In genomic region chr19:5448354-5449150, GRCm38 (mm10) we compare ENCODE assay signal across 8 mouse cellular contexts. TPM values are rescaled to one million over a fixed set of nuclear protein-coding genes. Genes with fewer than 3 reads are reported as not detected.
DNase-seq lines count a peak whose midpoint lies in the region; ATAC-seq and TF ChIP-seq lines count a peak whose summit lies in the region.

No protein-coding gene starts in this region.

- H3K4me1 ChIP-seq in heart, embryonic 13.5 days = peaks cover 23% of the 10 kb centered on the region
- H3K4me1 ChIP-seq in MEL (ENCODE audit: control insufficient read depth in 1 of 2, insufficient read depth in 2 of 2, low read length in 2 of 2) = peaks cover 0 to 25% of the 10 kb centered on the region in 2 experiments; a peak in 3 of 4 replicates
- peaks cover 16% of the 10 kb centered on the region for H3K4me1 ChIP-seq in forebrain, embryonic 16.5 days (replicated peaks; ENCODE audit: control insufficient read depth, insufficient read depth, low read length)
- peaks cover 23% of the 10 kb centered on the region for H3K4me1 ChIP-seq in liver, embryonic 12.5 days
- peaks cover 15% of the 10 kb centered on the region for H3K4me1 ChIP-seq in olfactory bulb, adult 2 months (ENCODE audit: control insufficient read depth, insufficient read depth, low read length)

- H3K27ac ChIP-seq in heart, embryonic 13.5 days (replicated peaks) = no peak overlapping the region
- H3K27ac ChIP-seq in MEL (ENCODE audit: control insufficient read depth, low read depth, low read length) = peak overlapping the region; percentile 20; the same call in 1 of the 2 replicates
- H3K27ac ChIP-seq in forebrain, embryonic 16.5 days (ENCODE audit: low read length) = no peak overlapping the region
- no peak overlapping the region for H3K27ac ChIP-seq in liver, embryonic 12.5 days
- no peak overlapping the region for H3K27ac ChIP-seq in olfactory bulb, adult 2 months (ENCODE audit: insufficient read depth, low read depth, low read length)

- peaks cover 6% of the 10 kb centered on the region; the same call in 1 of the 2 replicates for H3K79me2 ChIP-seq in MEL (ENCODE audit: control insufficient read depth, insufficient read depth, low read length, poor library complexity)

- H3K36me3 ChIP-seq in heart, embryonic 13.5 days = peaks cover 4% of the 10 kb centered on the region
- H3K36me3 ChIP-seq in MEL (ENCODE audit: control insufficient read depth in 1 of 2, insufficient read depth in 2 of 2, low read length in 2 of 2) = peaks cover 0 to 4% of the 10 kb centered on the region in 2 experiments; a peak in 2 of 4 replicates
- H3K36me3 ChIP-seq in forebrain, embryonic 16.5 days (ENCODE audit: control insufficient read depth, insufficient read depth) = no peaks in the 10 kb centered on the region
- H3K36me3 ChIP-seq in liver, embryonic 12.5 days = peaks cover under 1% of the 10 kb centered on the region; the same call in 1 of the 2 replicates

- no peaks in the 10 kb centered on the region for H3K9me3 ChIP-seq in heart, embryonic 13.5 days
- no peaks in the 10 kb centered on the region for H3K9me3 ChIP-seq in MEL (replicated peaks; ENCODE audit: insufficient read depth, low read length)
- H3K9me3 ChIP-seq in forebrain, embryonic 16.5 days (ENCODE audit: control insufficient read depth, low read length) = no peaks in the 10 kb centered on the region
- no peaks in the 10 kb centered on the region for H3K9me3 ChIP-seq in liver, embryonic 12.5 days (replicated peaks)

- 6% methylated on average over 36 of the region's 36 CpGs for WGBS in heart, embryonic 13.5 days
- 8% methylated on average over 36 of the region's 36 CpGs for WGBS in forebrain, embryonic 16.5 days
- WGBS in liver, embryonic 12.5 days (ENCODE audit: insufficient replicate concordance) = 6% methylated on average over 36 of the region's 36 CpGs
- 8% methylated on average over 36 of the region's 36 CpGs for WGBS in olfactory bulb, adult 2 months

- TF ChIP-seq CTCF in MEL (IDR thresholded peaks at IDR 0.05 in 2 of 3, conservative IDR thresholded peaks at IDR 0.05 in 1 of 3; ENCODE audit: control insufficient read depth in 1 of 3, insufficient read depth in 1 of 3, low read depth in 2 of 3, low read length in 3 of 3, poor library complexity in 1 of 3, severe bottlenecking in 1 of 3) = no peak
- TF ChIP-seq CTCF in olfactory bulb, adult 2 months (IDR thresholded peaks at IDR 0.05; ENCODE audit: insufficient read depth, low read depth, low read length) = no peak

- H3K4me2 ChIP-seq in heart, embryonic 13.5 days = peak overlapping the region; percentile 94
- H3K4me2 ChIP-seq in forebrain, embryonic 16.5 days (ENCODE audit: low read length) = peak overlapping the region; percentile 96
- H3K4me2 ChIP-seq in liver, embryonic 12.5 days = peak overlapping the region; percentile 90

- TF ChIP-seq RAD21 in MEL (IDR thresholded peaks at IDR 0.05; ENCODE audit: low read depth, low read length) = no peak

- no peak for TF ChIP-seq POLR2A in MEL (IDR thresholded peaks at IDR 0.05; ENCODE audit: control insufficient read depth in 1 of 2, insufficient read depth in 1 of 2, low read depth in 1 of 2, low read length in 2 of 2, poor library complexity in 1 of 2)
- no peak for TF ChIP-seq POLR2A in olfactory bulb, adult 2 months (IDR thresholded peaks at IDR 0.05; ENCODE audit: insufficient read depth, low read depth, low read length)

- TF ChIP-seq EP300 in MEL (IDR thresholded peaks at IDR 0.05; ENCODE audit: low read depth in 1 of 2, low read length in 2 of 2) = peak in 1 of 2 experiments; percentile 40; a peak in 2 of 4 replicates

- peaks cover 80% of the 10 kb centered on the region for H3K27me3 ChIP-seq in heart, embryonic 13.5 days (replicated peaks)
- H3K27me3 ChIP-seq in MEL (ENCODE audit: control insufficient read depth in 1 of 2, insufficient read depth in 2 of 2, low read length in 2 of 2) = no peaks in the 10 kb centered on the region
- peaks cover 39% of the 10 kb centered on the region for H3K27me3 ChIP-seq in forebrain, embryonic 16.5 days (replicated peaks; ENCODE audit: control insufficient read depth, insufficient read depth, low read length)
- peaks cover 82% of the 10 kb centered on the region for H3K27me3 ChIP-seq in liver, embryonic 12.5 days (replicated peaks)

- H3K9ac ChIP-seq in heart, embryonic 13.5 days = peak overlapping the region; percentile 76; the same call in 1 of the 2 replicates
- peak overlapping the region; percentile 64 for H3K9ac ChIP-seq in MEL (ENCODE audit: control insufficient read depth, low read depth, low read length, poor library complexity, severe bottlenecking)
- H3K9ac ChIP-seq in forebrain, embryonic 16.5 days (replicated peaks; ENCODE audit: low read depth, low read length) = no peak overlapping the region
- peak overlapping the region; percentile 56 for H3K9ac ChIP-seq in liver, embryonic 12.5 days

- peak overlapping the region; percentile 66 for H3K4me3 ChIP-seq in heart, embryonic 13.5 days
- peak overlapping the region; percentile 80 to 81 for H3K4me3 ChIP-seq in MEL (ENCODE audit: control insufficient read depth in 1 of 2, insufficient read depth in 1 of 2, low read depth in 2 of 2, low read length in 2 of 2)
- H3K4me3 ChIP-seq in forebrain, embryonic 16.5 days (replicated peaks; ENCODE audit: low read length) = peak overlapping the region; percentile 59
- H3K4me3 ChIP-seq in liver, embryonic 12.5 days = peak overlapping the region; percentile 59
- H3K4me3 ChIP-seq in olfactory bulb, adult 2 months (ENCODE audit: insufficient read depth, low read depth, low read length) = peak overlapping the region; percentile 58; the same call in 1 of the 2 replicates

- no peak for DNase-seq in heart, postnatal 10 days
- DNase-seq in MEL (ENCODE audit: low read depth, low spot score) = peak; percentile 70
- DNase-seq in urinary bladder, postnatal 4 days (ENCODE audit: low spot score in 2 of 2) = no peak
- no peak for DNase-seq in right cerebral cortex, adult 18-20 months

- peak; percentile 59; the same call in 1 of the 2 replicates for ATAC-seq in heart, embryonic 13.5 days (ENCODE audit: extremely low read depth, insufficient number of reproducible peaks, low FRiP score, low TSS enrichment)
- ATAC-seq in forebrain, embryonic 16.5 days = no peak
- peak; percentile 79 for ATAC-seq in liver, embryonic 12.5 days

- intact Hi-C loops in heart, postnatal 10 days (cut with DNase I) = no loop called here

RNA-seq across cellular contexts. Expression of gene Fosl1, which starts 1.2 kb away (rescaled TPM):
- not detected in 2 replicates for polyA plus RNA-seq in heart, embryonic 13.5 days (2015; fragmentation: Nextera tagmentation; extraction: Ambion mirVana)
- total RNA-seq in heart, postnatal 10 days (2021) = not detected
- 1.1 and 2.0 TPM in 2 replicates for total RNA-seq in MEL (2012; rRNA removed)
- 1 to 10 TPM in 1 of 2 experiments, not detected in 1; 3.1 TPM for polyA plus RNA-seq in MEL (2012; ENCODE audit: insufficient read depth in 1 of 2, insufficient read length in 2 of 2, low read depth in 1 of 2, low replicate concordance in 2 of 2, missing spikeins in 1 of 2)
- polyA plus RNA-seq in forebrain, embryonic 16.5 days (2015; fragmentation: Nextera tagmentation; extraction: Ambion mirVana) = not detected in 2 replicates
- polyA plus RNA-seq in liver, embryonic 12.5 days (2016; fragmentation: Nextera tagmentation; extraction: Ambion mirVana) = not detected in 2 replicates
- not detected in 2 replicates for polyA plus RNA-seq in olfactory bulb, adult 2 months (2012; ENCODE audit: insufficient read depth, insufficient read length, low replicate concordance, missing spikeins)

RNA-seq across cellular contexts. Expression of gene Ccdc85b, which starts 9.1 kb away (rescaled TPM):
- 7.6 and 8.1 TPM in 2 replicates for polyA plus RNA-seq in heart, embryonic 13.5 days (2015; fragmentation: Nextera tagmentation; extraction: Ambion mirVana)
- 10 to 100 TPM; 12.5 to 14.5 TPM for total RNA-seq in heart, postnatal 10 days (2021)
- 3.6 and 4.1 TPM in 2 replicates for total RNA-seq in MEL (2012; rRNA removed)
- 1 to 10 TPM in 1 of 2 experiments, not detected in 1; 7.6 TPM for polyA plus RNA-seq in MEL (2012; ENCODE audit: insufficient read depth in 1 of 2, insufficient read length in 2 of 2, low read depth in 1 of 2, low replicate concordance in 2 of 2, missing spikeins in 1 of 2)
- polyA plus RNA-seq in forebrain, embryonic 16.5 days (2015; fragmentation: Nextera tagmentation; extraction: Ambion mirVana) = 8.6 and 8.8 TPM in 2 replicates
- polyA plus RNA-seq in liver, embryonic 12.5 days (2016; fragmentation: Nextera tagmentation; extraction: Ambion mirVana) = 4.1 and 4.8 TPM in 2 replicates
- not detected in 2 replicates for polyA plus RNA-seq in olfactory bulb, adult 2 months (2012; ENCODE audit: insufficient read depth, insufficient read length, low replicate concordance, missing spikeins)

RNA-seq across cellular contexts. Expression of gene Fibp, which starts 11.9 kb away (rescaled TPM):
- polyA plus RNA-seq in heart, embryonic 13.5 days (2015; fragmentation: Nextera tagmentation; extraction: Ambion mirVana) = 87.4 and 93.1 TPM in 2 replicates
- 10 to 100 TPM; 90.2 to 91.5 TPM for total RNA-seq in heart, postnatal 10 days (2021)
- total RNA-seq in MEL (2012; rRNA removed) = 21.9 and 28.3 TPM in 2 replicates
- 10 to 100 TPM in 1 of 2 experiments, not detected in 1; 63.5 TPM for polyA plus RNA-seq in MEL (2012; ENCODE audit: insufficient read depth in 1 of 2, insufficient read length in 2 of 2, low read depth in 1 of 2, low replicate concordance in 2 of 2, missing spikeins in 1 of 2)
- 165 and 185 TPM in 2 replicates for polyA plus RNA-seq in forebrain, embryonic 16.5 days (2015; fragmentation: Nextera tagmentation; extraction: Ambion mirVana)
- 44.3 and 45.2 TPM in 2 replicates for polyA plus RNA-seq in liver, embryonic 12.5 days (2016; fragmentation: Nextera tagmentation; extraction: Ambion mirVana)
- not detected in 2 replicates for polyA plus RNA-seq in olfactory bulb, adult 2 months (2012; ENCODE audit: insufficient read depth, insufficient read length, low replicate concordance, missing spikeins)

RNA-seq across cellular contexts. Expression of gene Ctsw, which starts 19.8 kb away (rescaled TPM):
- polyA plus RNA-seq in heart, embryonic 13.5 days (2015; fragmentation: Nextera tagmentation; extraction: Ambion mirVana) = 0.56 and 1.7 TPM in 2 replicates
- under 1 TPM; 0.41 to 0.45 TPM for total RNA-seq in heart, postnatal 10 days (2021)
- 0.15 TPM in 1 of 2 replicates, not detected in the other for total RNA-seq in MEL (2012; rRNA removed)
- under 1 TPM in 1 of 2 experiments, not detected in 1; 0.39 TPM for polyA plus RNA-seq in MEL (2012; ENCODE audit: insufficient read depth in 1 of 2, insufficient read length in 2 of 2, low read depth in 1 of 2, low replicate concordance in 2 of 2, missing spikeins in 1 of 2)
- 5.7 and 6.3 TPM in 2 replicates for polyA plus RNA-seq in forebrain, embryonic 16.5 days (2015; fragmentation: Nextera tagmentation; extraction: Ambion mirVana)
- 0.43 and 0.53 TPM in 2 replicates for polyA plus RNA-seq in liver, embryonic 12.5 days (2016; fragmentation: Nextera tagmentation; extraction: Ambion mirVana)
- not detected in 2 replicates for polyA plus RNA-seq in olfactory bulb, adult 2 months (2012; ENCODE audit: insufficient read depth, insufficient read length, low replicate concordance, missing spikeins)

RNA-seq across cellular contexts. Expression of gene AI837181, which starts 23.6 kb away (rescaled TPM):
- 38.3 and 40.9 TPM in 2 replicates for polyA plus RNA-seq in heart, embryonic 13.5 days (2015; fragmentation: Nextera tagmentation; extraction: Ambion mirVana)
- total RNA-seq in heart, postnatal 10 days (2021) = 10 to 100 TPM; 40.3 to 43.8 TPM
- 8.4 and 8.9 TPM in 2 replicates for total RNA-seq in MEL (2012; rRNA removed)
- polyA plus RNA-seq in MEL (2012; ENCODE audit: insufficient read depth in 1 of 2, insufficient read length in 2 of 2, low read depth in 1 of 2, low replicate concordance in 2 of 2, missing spikeins in 1 of 2) = 10 to 100 TPM in 1 of 2 experiments, not detected in 1; 41.3 TPM
- 61.1 and 62.9 TPM in 2 replicates for polyA plus RNA-seq in forebrain, embryonic 16.5 days (2015; fragmentation: Nextera tagmentation; extraction: Ambion mirVana)
- polyA plus RNA-seq in liver, embryonic 12.5 days (2016; fragmentation: Nextera tagmentation; extraction: Ambion mirVana) = 21.8 and 24.0 TPM in 2 replicates
- polyA plus RNA-seq in olfactory bulb, adult 2 months (2012; ENCODE audit: insufficient read depth, insufficient read length, low replicate concordance, missing spikeins) = not detected in 2 replicates
